Mouse (Mus musculus) cerebellum, adult 2 months (tissue): ENCODE data around the gene Mysm1. TPM values are rescaled to one million over a fixed set of nuclear protein-coding genes. Genes with fewer than 3 reads are reported as not detected.
A peak's percentile ranks its signal among the peaks of the same experiment; 100 is the strongest.

ENCODE experiments used
- DNase-seq, 2 experiments: peaks; one replicate each; pipeline ENCODE4 v3.0.0; 2021
- H3K27ac ChIP-seq: fragments of 200-500 bp; 2 replicates; pipeline ENCODE4 v1.5.1; 2012; ENCODE audit warnings: low read length, control low read depth, inconsistent platforms; ENCODE audit not compliant: insufficient read depth
- H3K27me3 ChIP-seq: fragments of 200-500 bp; 2 replicates; pipeline ENCODE4 v1.6.1; 2012; ENCODE audit warnings: inconsistent platforms, mild to moderate bottlenecking, low read length, moderate library complexity; ENCODE audit not compliant: control insufficient read depth, insufficient read depth
- H3K4me1 ChIP-seq: fragments of 200-500 bp; 2 replicates; pipeline ENCODE4 v1.6.1; 2011; ENCODE audit warnings: low read length; ENCODE audit not compliant: control insufficient read depth, insufficient read depth
- H3K4me3 ChIP-seq: fragments of 200-500 bp; replicated peaks from 2 replicates; pipeline ENCODE3; 2011; ENCODE audit warnings: mild to moderate bottlenecking, low read depth, low read length, control low read depth; ENCODE audit not compliant: insufficient read depth
- CTCF ChIP-seq: fragments of 200-500 bp; IDR thresholded peaks from 2 replicates; pipeline ENCODE4 v1.5.1; 2011; ENCODE audit warnings: low read depth, mild to moderate bottlenecking, control low read depth, low read length, moderate library complexity, borderline replicate concordance; ENCODE audit not compliant: insufficient read depth
- POLR2A ChIP-seq: fragments of 200-500 bp; IDR thresholded peaks from 2 replicates; pipeline ENCODE4 v1.6.1; 2011; ENCODE audit warnings: low read length, control low read depth, borderline replicate concordance; ENCODE audit not compliant: insufficient read depth
- WGBS: fragments of 180-500 bp; shearing (Covaris S2); methylation state at CpG from one replicate; pipeline ENCODE4 v1.1.7; 2018; 5-methylcytosine and 5-hydroxymethylcytosine counted together
- polyA plus RNA-seq: library from polyadenylated mRNA; depleted of rRNA; stranded (reverse); fragments of >200 nt; gene quantifications from 2 replicates; pipeline ENCODE4 v1.2.3, GENCODE M21; 2012

The Mysm1 gene
- polyA plus RNA-seq, 1 experiment: 17.7 TPM

DNA sequence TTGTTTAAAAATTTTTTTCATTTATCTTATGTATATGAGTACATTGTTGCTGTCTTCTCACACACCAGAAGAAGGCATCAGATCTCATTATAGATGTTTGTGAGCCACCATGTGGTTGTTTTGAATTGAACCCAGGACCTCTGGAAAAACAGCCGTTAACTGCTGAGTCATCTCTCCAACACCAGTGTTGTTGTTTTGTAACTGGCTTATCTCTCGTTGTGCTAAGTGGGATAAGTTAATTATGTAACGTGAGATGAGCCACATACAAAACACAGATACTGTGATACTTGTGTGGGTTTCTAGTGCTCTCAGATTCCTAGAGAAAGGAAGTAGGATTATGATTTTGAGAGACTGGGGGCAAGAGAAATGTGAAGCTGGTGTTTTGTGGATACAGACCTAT lies 11.3 kb upstream of the Mysm1 start:
- 56% methylated on average over 3 of the region's 3 CpGs for WGBS
- TF ChIP-seq POLR2A (no peak), CTCF (no peak)

DNA sequence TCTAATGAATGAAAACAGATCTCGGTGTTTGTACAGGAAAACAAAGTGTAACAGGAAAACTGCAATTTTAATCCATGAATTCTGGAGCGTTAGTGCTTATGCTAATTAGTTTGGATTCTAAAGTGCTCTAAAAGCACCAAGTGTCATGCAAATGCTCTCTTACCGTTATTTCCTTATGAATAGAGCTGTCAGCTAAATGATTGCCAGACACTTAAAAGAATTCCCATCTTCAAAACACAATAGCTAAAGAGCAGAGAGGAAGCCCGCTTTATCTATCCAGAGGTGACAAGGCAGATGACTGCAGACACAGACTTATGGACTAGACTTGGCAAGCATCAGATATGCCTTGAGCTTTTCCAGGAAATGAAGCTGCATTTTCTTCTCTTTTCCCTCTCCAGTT lies 8.8 kb upstream of the Mysm1 start:
- no peaks in the 10 kb centered on the region for H3K4me1 ChIP-seq
- TF ChIP-seq CTCF (no peak), POLR2A (no peak)
- no peaks in the 10 kb centered on the region for H3K27me3 ChIP-seq
- H3K27ac ChIP-seq: no peak overlapping the region
- WGBS: 9% methylated on average over 4 of the region's 4 CpGs
- H3K4me3 ChIP-seq: no peak overlapping the region
- DNase-seq: no peak

More for the DNA sequence above, 11.3 kb upstream of the Mysm1 start:
- Histone ChIP-seq H3K4me3 (no peak overlapping the region), H3K27ac (no peak overlapping the region), H3K4me1 (no peaks in the 10 kb centered on the region), H3K27me3 (no peaks in the 10 kb centered on the region; the same call in 1 of the 2 replicates)
- DNase-seq: no peak

DNA sequence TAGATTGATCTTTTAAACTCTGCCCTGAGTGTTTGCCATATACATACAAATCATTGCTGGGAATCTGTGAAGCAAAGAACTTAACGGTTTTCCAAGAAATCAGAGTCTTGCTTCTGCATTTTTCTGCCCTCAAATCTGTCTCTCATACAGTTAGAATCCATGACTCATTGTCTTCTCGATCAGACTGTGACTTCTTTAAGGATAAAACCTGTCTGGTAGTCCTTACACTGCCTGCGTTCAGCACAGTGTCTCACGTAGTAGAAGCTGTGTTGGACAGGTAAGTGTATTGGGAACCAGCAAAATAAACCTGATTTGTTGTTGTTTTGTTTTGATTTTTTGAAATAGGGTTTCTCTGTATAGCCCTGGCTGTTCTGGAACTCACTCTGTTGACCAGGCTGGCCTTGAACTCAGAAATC lies 608 bp upstream of the Mysm1 start:
- 37% methylated on average over 4 of the region's 4 CpGs for WGBS
- no peaks in the 10 kb centered on the region for H3K27me3 ChIP-seq
- no peak for DNase-seq
- peaks cover 4% of the 10 kb centered on the region; the same call in 1 of the 2 replicates for H3K4me1 ChIP-seq
- H3K4me3 ChIP-seq: peak overlapping the region; percentile 98
- no peak for TF ChIP-seq POLR2A
- no peak for TF ChIP-seq CTCF
- peak overlapping the region; percentile 77; the same call in 1 of the 2 replicates for H3K27ac ChIP-seq

DNA sequence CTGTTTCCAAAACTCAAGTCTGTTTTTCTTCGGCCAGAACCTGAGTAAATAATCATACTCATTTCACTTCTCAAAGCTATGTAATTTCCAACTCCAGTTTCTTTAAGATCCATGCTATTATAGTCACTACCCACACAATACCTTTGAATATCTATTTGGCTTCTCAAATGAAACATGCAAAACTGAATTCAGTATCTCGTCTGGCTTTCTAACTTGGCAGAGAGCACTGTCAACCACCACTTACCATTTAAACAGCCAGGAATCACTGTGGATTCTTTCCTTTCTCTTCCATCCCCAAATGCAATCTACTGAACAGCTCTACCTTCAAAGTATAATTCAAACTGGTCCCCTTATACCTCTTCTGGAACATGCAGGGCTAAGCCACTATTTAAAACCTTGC lies 5.6 kb downstream of the Mysm1 start:
- TF ChIP-seq POLR2A: no peak
- TF ChIP-seq CTCF: no peak
- Histone ChIP-seq H3K4me3 (no peak overlapping the region), H3K4me1 (peaks cover 4% of the 10 kb centered on the region; the same call in 1 of the 2 replicates), H3K27me3 (no peaks in the 10 kb centered on the region), H3K27ac (no peak overlapping the region)
- whole genome bisulfite sequencing: 76% methylated on average over 2 of the region's 2 CpGs
- no peak for DNase-seq

DNA sequence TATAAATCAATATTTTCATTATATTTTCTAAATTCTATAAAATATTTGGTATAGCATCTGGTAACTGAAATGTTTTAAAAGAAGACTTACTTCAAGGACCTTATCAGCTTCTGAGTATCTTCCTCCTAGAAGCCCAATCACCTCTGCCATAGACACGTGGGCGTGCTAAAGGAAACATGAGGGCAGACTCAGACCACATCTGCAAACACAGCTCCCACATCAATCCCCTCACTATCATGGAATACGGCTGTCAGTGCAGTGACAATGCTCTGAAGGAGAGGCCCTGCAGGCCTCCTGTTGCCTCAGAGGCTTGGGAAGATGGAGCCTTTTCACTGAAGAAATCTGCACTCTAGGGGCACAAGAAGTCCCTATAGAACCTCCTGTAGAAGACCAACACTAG lies 26.1 kb downstream of the Mysm1 start:
- TF ChIP-seq CTCF (no peak), POLR2A (no peak)

DNA sequence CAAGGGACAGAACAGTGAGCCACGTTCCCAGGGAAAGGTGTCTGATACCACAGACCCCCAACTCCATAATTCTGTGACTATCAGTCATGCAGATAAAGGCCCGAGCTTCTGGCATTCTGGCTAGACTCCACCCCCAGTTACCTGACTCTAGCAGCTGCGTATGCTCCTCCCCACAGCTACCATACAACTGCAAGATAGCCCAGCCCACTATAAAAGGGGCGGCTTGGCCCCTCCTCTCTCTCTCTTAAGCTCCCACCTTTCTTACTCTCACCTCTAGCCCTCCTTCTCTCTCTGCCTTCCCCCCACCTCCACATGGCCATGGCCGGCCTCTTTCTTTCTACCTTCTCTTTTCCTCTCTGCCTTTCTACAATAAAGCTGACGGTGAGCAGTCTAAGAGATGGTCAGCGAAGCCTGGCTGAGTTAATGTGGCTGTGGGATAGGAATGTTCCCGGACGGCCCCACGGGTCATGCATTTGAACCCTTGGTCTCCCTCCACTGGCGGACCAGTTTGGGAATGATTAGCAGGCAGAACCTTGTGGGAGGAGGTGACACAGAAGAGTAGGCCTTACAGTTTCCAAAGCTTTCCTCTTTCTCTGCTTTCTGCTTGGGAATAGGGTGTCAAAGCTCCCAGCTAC lies 37.6 kb downstream of the Mysm1 start:
- TF ChIP-seq POLR2A: no peak
- TF ChIP-seq CTCF: no peak
- Histone ChIP-seq H3K27ac (no peak overlapping the region), H3K4me3 (no peak overlapping the region), H3K4me1 (no peaks in the 10 kb centered on the region), H3K27me3 (no peaks in the 10 kb centered on the region)
- no peak for DNase-seq
- 87% methylated on average over 11 of the region's 11 CpGs for WGBS

More for the DNA sequence above, 26.1 kb downstream of the Mysm1 start:
- DNase-seq: no peak
- Histone ChIP-seq H3K27ac (no peak overlapping the region), H3K4me3 (no peak overlapping the region), H3K27me3 (no peaks in the 10 kb centered on the region), H3K4me1 (no peaks in the 10 kb centered on the region)
- 88% methylated on average over 3 of the region's 3 CpGs for WGBS

DNA sequence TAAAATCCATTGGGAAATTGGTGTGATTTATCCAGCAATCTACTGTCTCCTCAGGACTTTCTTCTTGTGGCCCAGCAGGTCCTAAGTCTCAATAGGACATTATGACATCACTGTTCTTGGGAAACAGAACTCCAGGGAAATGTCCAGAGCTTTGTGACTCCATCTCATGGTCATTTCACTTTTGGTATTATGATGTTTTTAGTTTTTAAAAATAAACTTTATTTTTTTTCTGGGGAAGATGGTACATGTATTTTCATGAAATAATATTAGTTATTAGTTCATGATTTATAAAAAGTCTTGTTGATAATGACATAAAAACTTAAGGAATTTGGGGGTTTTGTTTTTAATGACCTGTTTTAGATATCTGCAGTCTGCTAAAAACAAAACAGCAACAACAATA lies 50.2 kb downstream of the Mysm1 start, which contains the start of gene Eqtn:
TSS of gene Eqtn (minus strand) at position 101 of the 400 bp plus-strand sequence.
- H3K27me3 ChIP-seq: no peaks in the 10 kb centered on the region
- no peak within 1 kb of the TSS for H3K27ac ChIP-seq
- H3K4me1 ChIP-seq: no peaks in the 10 kb centered on the region
- TF ChIP-seq CTCF (no peak), POLR2A (no peak)
- H3K4me3 ChIP-seq: no peak within 1 kb of the TSS
- DNase-seq: no peak

DNA sequence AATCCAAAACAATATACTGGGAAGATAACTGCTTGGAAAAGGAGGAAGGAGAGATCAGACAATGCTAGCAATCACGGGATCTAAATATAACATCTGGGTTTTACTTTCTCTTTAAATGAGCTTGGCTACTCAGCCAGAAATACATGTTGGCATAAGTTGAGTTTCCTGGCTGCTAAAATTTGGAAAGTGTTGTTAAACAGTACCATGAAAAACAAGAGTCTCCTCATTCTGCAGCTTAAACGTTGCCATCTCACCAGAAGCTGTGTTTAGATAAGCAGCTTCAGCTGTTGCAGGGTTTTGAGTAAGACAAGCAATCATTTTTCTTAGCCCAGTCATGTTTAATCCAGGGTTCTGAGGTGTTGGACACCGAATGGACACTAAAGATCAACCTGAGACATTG lies 77.1 kb downstream of the Mysm1 start:
- H3K27ac ChIP-seq: no peak overlapping the region
- no peak for DNase-seq
- TF ChIP-seq POLR2A (no peak), CTCF (no peak)
- H3K4me3 ChIP-seq: no peak overlapping the region
- no peaks in the 10 kb centered on the region for H3K4me1 ChIP-seq
- 45% methylated on average over 3 of the region's 3 CpGs for WGBS
- no peaks in the 10 kb centered on the region for H3K27me3 ChIP-seq
